Mouse (Mus musculus) C2C12 (cell line): ENCODE measurements around the gene Ap1ar.

Experiments
- CEBPB ChIP-seq: IDR thresholded peaks from one replicate; pipeline ENCODE4 v1.6.1; 2011; ENCODE audit warnings: low read depth, mild to moderate bottlenecking, control low read depth, moderate library complexity
- CTCF ChIP-seq: IDR thresholded peaks from one replicate; pipeline ENCODE4 v1.5.1; 2011; ENCODE audit not compliant: control insufficient read depth, insufficient read depth, insufficient read length

GRCm38 (mm10) chr3:127780921-127781320 lies 56.4 kb downstream of the Ap1ar start:
- TF ChIP-seq CTCF (no peak), CEBPB (no peak)
